Mouse (Mus musculus) cortical plate, adult 2 months (tissue): ENCODE measurements around the gene Clk3.

Experiments used
- CTCF ChIP-seq: fragments of 200-500 bp; IDR thresholded peaks from 2 replicates; pipeline ENCODE4 v1.5.1; 2011; ENCODE audit warnings: mild to moderate bottlenecking, control low read depth, low read length; ENCODE audit not compliant: insufficient read depth; ENCODE audit errors: extremely low read depth
- POLR2A ChIP-seq: fragments of 200-500 bp; IDR thresholded peaks from 2 replicates; pipeline ENCODE4 v1.6.1; 2011; ENCODE audit warnings: mild to moderate bottlenecking, low read length, control low read depth; ENCODE audit not compliant: insufficient read depth; ENCODE audit errors: extremely low read depth

DNA sequence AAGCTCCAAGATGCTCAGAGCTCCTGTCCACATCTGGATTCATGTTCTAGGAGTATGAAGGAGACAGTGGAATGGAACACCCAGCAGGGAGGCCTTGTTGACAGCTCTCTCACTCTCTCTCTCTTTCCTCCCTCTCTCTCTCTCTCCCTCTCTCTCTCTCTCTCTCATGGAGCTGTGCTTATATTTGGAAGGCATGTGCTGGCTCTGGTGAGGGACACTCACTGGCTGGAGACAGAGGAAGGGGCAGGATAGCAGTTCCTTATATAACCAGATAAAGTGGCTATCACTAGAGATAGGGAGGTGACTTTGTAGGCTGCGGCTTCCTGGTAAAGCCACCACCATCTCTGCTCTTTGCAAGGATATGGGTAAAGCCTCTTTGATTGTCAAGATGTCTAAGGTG lies 4.6 kb upstream of the Clk3 start:
- no peak for TF ChIP-seq CTCF
- no peak for TF ChIP-seq POLR2A
